Mouse (Mus musculus) forebrain, embryonic 11.5 days (tissue): ENCODE measurements around the gene Gm15517. TPM values are rescaled to one million over a fixed set of nuclear protein-coding genes. Genes with fewer than 3 reads are reported as not detected.
"Not testable (repeated sequence)": the region's sequence is repeated elsewhere in the genome, so short reads cannot be mapped to it uniquely, and the experiment has no call there.

ENCODE experiments used
- ATAC-seq: fragments of 200-750 bp; cut with Nextera tagmentation; replicated peaks from 2 replicates; pipeline ENCODE4 v1.8.0; 2017; ENCODE audit warnings: moderate TSS enrichment; ENCODE audit not compliant: low FRiP score
- DNase-seq: peaks from one replicate; pipeline ENCODE4 v3.0.0-alpha.2; 2017; ENCODE audit warnings: low spot score
- H3K27ac ChIP-seq: fragments of 300-500 bp; sonication (generic); 2 replicates; pipeline ENCODE4 v1.5.1; 2014; ENCODE audit warnings: low read depth, low read length
- H3K27me3 ChIP-seq: fragments of 300-500 bp; sonication (generic); 2 replicates; pipeline ENCODE4 v1.6.1; 2014; ENCODE audit warnings: mild to moderate bottlenecking, low read length, mixed read lengths; ENCODE audit not compliant: control insufficient read depth, insufficient read depth
- H3K36me3 ChIP-seq: fragments of 300-500 bp; sonication (generic); 2 replicates; pipeline ENCODE4 v1.6.1; 2014; ENCODE audit warnings: mild to moderate bottlenecking, low read length, moderate library complexity, mixed read lengths; ENCODE audit not compliant: control insufficient read depth, insufficient read depth
- H3K4me1 ChIP-seq: fragments of 300-500 bp; sonication (generic); replicated peaks from 2 replicates; pipeline ENCODE4 v1.6.1; 2014; ENCODE audit warnings: low read length, mixed read lengths; ENCODE audit not compliant: control insufficient read depth, insufficient read depth
- H3K4me2 ChIP-seq: fragments of 300-500 bp; sonication (generic); 2 replicates; pipeline ENCODE4 v1.6.1; 2014; ENCODE audit warnings: low read depth, mild to moderate bottlenecking, low read length, moderate library complexity, mixed read lengths; ENCODE audit not compliant: severe bottlenecking
- H3K4me3 ChIP-seq: fragments of 300-500 bp; sonication (generic); 2 replicates; pipeline ENCODE4 v1.5.1; 2014; ENCODE audit warnings: low read depth, low read length
- H3K9ac ChIP-seq: fragments of 300-500 bp; sonication (generic); 2 replicates; pipeline ENCODE4 v1.6.1; 2014; ENCODE audit warnings: low read length
- H3K9me3 ChIP-seq: fragments of 300-500 bp; sonication (generic); 2 replicates; pipeline ENCODE4 v1.6.1; 2016; ENCODE audit warnings: low read length, mixed read lengths; ENCODE audit not compliant: control insufficient read depth
- WGBS: fragments of 180-500 bp; shearing (Covaris S2); extraction: QIAGEN DNeasy Blood & Tissue Kit; methylation state at CpG from one replicate; pipeline ENCODE4 v1.1.7; 2014; 5-methylcytosine and 5-hydroxymethylcytosine counted together
- polyA plus RNA-seq: library from polyadenylated mRNA; unstranded; fragments of >200 nt; fragmentation: Nextera tagmentation; extraction: Ambion mirVana; gene quantifications from 2 replicates; pipeline ENCODE4 v1.2.1, GENCODE M21; 2014

Gene Gm15517
- polyA plus RNA-seq, 1 experiment from 2014 or later = not detected

DNA sequence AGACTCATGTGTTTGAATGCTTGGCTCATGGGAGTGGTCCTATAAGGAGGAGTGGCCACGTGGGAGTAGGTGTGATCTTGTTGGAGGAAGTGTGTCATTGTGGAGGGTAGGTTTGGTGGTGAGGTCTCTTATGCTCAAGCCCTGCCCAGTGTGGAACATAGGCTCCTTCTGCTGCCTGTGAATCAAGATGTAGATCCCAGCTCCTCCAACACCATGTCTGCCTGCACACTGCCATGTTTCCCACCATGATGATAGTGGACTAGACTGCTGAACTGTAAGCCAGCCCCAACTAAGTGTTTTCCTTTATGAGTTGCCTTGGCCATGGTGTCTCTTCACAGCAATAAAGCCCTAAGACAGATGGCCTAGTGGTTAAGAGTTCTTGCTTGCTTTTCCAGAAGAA, 17.2 kb upstream of the Gm15517 start:
- no peak for DNase-seq
- Histone ChIP-seq H3K27me3 (no peaks in the 10 kb centered on the region), H3K9ac (no peak overlapping the region), H3K4me1 (peaks cover 4% of the 10 kb centered on the region; the same call in 1 of the 2 replicates), H3K4me3 (no peak overlapping the region), H3K4me2 (no peak overlapping the region), H3K36me3 (no peaks in the 10 kb centered on the region), H3K9me3 (no peaks in the 10 kb centered on the region), H3K27ac (no peak overlapping the region)
- no peak for ATAC-seq
- WGBS = 53% methylated on average over 1 of the region's 1 CpGs

- WGBS = under 1% methylated on average over 62 of the region's 62 CpGs
- Histone ChIP-seq H3K9me3 (no peaks in the 10 kb centered on the region), H3K4me3 (peak within 1 kb of the TSS; percentile 94), H3K4me2 (peak within 1 kb of the TSS; percentile 68), H3K27ac (peak within 1 kb of the TSS; percentile 80), H3K9ac (peak within 1 kb of the TSS; percentile 93), H3K4me1 (peaks cover 4% of the 10 kb centered on the region; the same call in 1 of the 2 replicates), H3K36me3 (peaks cover 3% of the 10 kb centered on the region; the same call in 1 of the 2 replicates), H3K27me3 (no peaks in the 10 kb centered on the region)
- ATAC-seq (peak; percentile 84), DNase-seq (peak; percentile 96)
These were observed 14.9 kb upstream of the Gm15517 start, which contains the start of the genes 1700028J19Rik and 2410002F23Rik for GRCm38 (mm10) chr7:44246055-44246983. Gene 1700028J19Rik, minus strand, starts transcription at chr7:44246695. Gene 2410002F23Rik, plus strand, starts transcription at chr7:44246722.

GRCm38 (mm10) chr7:44246984-44247470, 14.2 kb upstream of the Gm15517 start:
- peak overlapping the region; percentile 68 for H3K4me2 ChIP-seq
- H3K4me3 ChIP-seq = peak overlapping the region; percentile 94
- H3K9ac ChIP-seq = peak overlapping the region; percentile 93
- H3K27me3 ChIP-seq = no peaks in the 10 kb centered on the region
- ATAC-seq = peak; percentile 24
- DNase-seq = no peak
- WGBS = under 1% methylated on average over 23 of the region's 23 CpGs
- peaks cover 3% of the 10 kb centered on the region; the same call in 1 of the 2 replicates for H3K36me3 ChIP-seq
- peaks cover 4% of the 10 kb centered on the region; the same call in 1 of the 2 replicates for H3K4me1 ChIP-seq
- no peaks in the 10 kb centered on the region for H3K9me3 ChIP-seq
- peak overlapping the region; percentile 80 for H3K27ac ChIP-seq

DNA sequence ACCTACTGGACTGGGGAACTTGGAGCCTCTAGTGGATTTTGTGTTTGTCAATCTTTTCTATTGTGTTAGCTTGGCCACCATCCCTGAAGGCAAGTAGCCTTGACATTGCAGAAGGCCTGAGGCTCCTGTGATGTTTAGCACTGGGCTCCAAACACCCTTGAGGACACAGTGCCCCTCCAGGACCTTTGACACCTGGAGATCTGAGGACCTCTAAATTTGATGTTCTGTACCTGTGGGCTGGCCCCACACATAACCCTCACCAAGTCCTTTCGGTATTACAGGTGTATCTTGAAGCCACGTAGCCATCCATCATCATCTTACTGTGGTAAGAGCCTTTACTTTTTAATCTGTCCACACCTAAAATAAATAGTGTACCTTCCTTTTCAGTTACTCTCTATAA, 13.3 kb upstream of the Gm15517 start:
- Histone ChIP-seq H3K4me3 (peak overlapping the region; percentile 94), H3K4me2 (peak overlapping the region; percentile 68), H3K36me3 (peaks cover 10% of the 10 kb centered on the region; the same call in 1 of the 2 replicates), H3K4me1 (peaks cover 4% of the 10 kb centered on the region; the same call in 1 of the 2 replicates), H3K9me3 (no peaks in the 10 kb centered on the region), H3K27ac (no peak overlapping the region), H3K27me3 (no peaks in the 10 kb centered on the region), H3K9ac (peak overlapping the region; percentile 93; the same call in 1 of the 2 replicates)
- 92% methylated on average over 2 of the region's 2 CpGs for WGBS
- ATAC-seq (no peak), DNase-seq (no peak)

- H3K4me3 ChIP-seq = no peak overlapping the region
- H3K4me1 ChIP-seq = peaks cover 4% of the 10 kb centered on the region; the same call in 1 of the 2 replicates
- H3K4me2 ChIP-seq = no peak overlapping the region
- peaks cover 10% of the 10 kb centered on the region; the same call in 1 of the 2 replicates for H3K36me3 ChIP-seq
- ATAC-seq (no peak), DNase-seq (no peak)
- WGBS = 96% methylated on average over 4 of the region's 4 CpGs
- H3K9me3 ChIP-seq = no peaks in the 10 kb centered on the region
- no peak overlapping the region for H3K27ac ChIP-seq
- no peak overlapping the region for H3K9ac ChIP-seq
- H3K27me3 ChIP-seq = no peaks in the 10 kb centered on the region
These were observed 12.0 kb upstream of the Gm15517 start for GRCm38 (mm10) chr7:44249248-44249647.

DNA sequence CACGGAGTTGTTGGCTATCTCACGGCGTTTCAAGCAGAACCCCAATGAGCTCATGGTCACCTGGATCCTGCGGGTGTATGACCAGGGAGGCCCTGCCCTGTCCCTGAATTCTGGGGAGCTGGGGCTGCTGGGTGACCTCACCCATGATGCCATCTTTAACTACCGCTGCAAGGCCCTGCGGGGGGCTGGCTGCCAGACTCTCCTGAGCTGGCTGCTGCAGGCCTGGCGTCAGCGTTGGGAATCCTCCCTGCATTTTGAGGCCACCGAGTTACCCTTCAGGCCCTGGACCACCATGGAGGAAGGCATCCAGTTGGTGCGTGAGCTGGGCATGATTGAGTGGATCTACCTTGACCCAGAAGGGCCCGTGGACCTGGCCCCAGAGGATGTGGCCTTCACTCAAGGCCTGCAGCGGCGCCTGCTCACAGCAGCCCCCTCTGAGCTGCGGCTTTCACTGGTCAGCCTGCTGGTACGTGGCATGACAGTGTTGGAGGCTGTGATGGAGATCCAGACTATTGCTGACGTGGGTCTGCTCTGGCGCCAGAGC, 10.4 kb upstream of the Gm15517 start:
- H3K4me3 ChIP-seq, DNase-seq, ATAC-seq, H3K27ac ChIP-seq, H3K4me2 ChIP-seq, H3K9ac ChIP-seq, H3K4me1 ChIP-seq, H3K9me3 ChIP-seq, H3K27me3 ChIP-seq: not testable (repeated sequence)
- peaks cover 10% of the 10 kb centered on the region; the same call in 1 of the 2 replicates for H3K36me3 ChIP-seq
- 94% methylated on average over 17 of the region's 17 CpGs for WGBS

DNA sequence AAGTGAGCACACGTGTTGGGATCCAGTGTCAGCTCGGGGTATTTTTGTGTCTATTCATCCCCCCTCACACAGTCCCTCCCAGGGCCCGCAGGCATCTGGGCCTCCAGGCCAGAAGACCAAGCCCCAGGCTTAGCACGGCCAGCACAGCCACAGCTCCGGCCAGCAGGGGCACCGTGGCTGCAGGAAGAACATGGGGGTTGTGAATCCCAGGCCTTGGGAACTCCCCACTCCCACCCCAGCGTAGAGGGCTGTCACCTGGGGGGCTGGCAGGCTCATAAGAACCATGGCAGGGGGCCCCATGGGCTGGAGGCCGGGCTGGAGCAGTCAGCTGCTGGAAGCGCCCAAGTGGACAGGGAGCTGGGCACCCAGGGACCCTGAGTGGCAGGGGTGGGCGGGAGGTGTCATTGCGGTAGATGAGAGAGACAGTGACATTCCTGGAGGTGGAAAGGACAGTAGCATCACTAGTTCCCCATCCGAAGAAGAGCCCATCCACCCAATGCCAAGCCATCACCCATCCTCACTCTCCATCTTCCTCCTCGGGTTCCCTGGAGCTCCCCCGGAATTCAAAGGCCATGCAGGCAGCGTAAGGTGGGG, 8.1 kb upstream of the Gm15517 start:
- Histone ChIP-seq H3K9me3 (no peaks in the 10 kb centered on the region), H3K4me1 (no peaks in the 10 kb centered on the region; the same call in 1 of the 2 replicates), H3K27ac (no peak overlapping the region), H3K27me3 (no peaks in the 10 kb centered on the region), H3K9ac (no peak overlapping the region), H3K4me3 (no peak overlapping the region), H3K36me3 (peaks cover 10% of the 10 kb centered on the region; the same call in 1 of the 2 replicates), H3K4me2 (no peak overlapping the region)
- 64% methylated on average over 15 of the region's 15 CpGs for WGBS
- ATAC-seq (no peak), DNase-seq (no peak)

DNA sequence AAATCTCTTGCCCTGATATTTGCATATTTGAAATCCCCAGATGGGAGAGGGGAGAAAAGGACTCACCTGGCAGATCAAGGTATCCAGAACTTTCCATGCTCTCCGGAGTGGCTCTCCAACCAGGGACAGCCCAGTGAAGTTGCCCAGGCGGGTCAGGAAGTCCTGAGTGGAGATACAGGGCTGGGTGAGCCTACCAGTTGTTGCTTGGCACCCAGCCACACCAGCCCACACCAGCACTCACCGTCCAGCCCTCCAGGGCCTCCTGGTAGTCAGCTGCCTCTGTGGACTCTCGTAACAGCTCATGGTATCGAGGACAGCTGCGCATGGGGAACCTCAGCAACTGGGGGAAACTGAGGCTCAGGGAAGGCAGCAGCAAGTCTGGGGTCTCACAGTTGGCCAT, 6.3 kb upstream of the Gm15517 start:
- H3K4me3 ChIP-seq = no peak overlapping the region
- ATAC-seq (no peak), DNase-seq (no peak)
- no peak overlapping the region for H3K4me2 ChIP-seq
- no peaks in the 10 kb centered on the region for H3K9me3 ChIP-seq
- no peak overlapping the region for H3K27ac ChIP-seq
- H3K4me1 ChIP-seq = no peaks in the 10 kb centered on the region
- peaks cover 9% of the 10 kb centered on the region; the same call in 1 of the 2 replicates for H3K36me3 ChIP-seq
- 86% methylated on average over 6 of the region's 6 CpGs for WGBS
- no peaks in the 10 kb centered on the region for H3K27me3 ChIP-seq
- no peak overlapping the region for H3K9ac ChIP-seq
